Mouse (Mus musculus) adrenal gland, adult 2 months (tissue): Measurements from ENCODE around the gene Spi1. TPM values are rescaled to one million over a fixed set of nuclear protein-coding genes. Genes with fewer than 3 reads are reported as not detected.
A peak's percentile ranks its signal among the peaks of the same experiment; 100 is the strongest.
"Not testable (repeated sequence)": the region's sequence is repeated elsewhere in the genome, so short reads cannot be mapped to it uniquely, and the experiment has no call there.

Experiments
- DNase-seq: peaks from one replicate; pipeline ENCODE4 v3.0.0; 2021
- long read RNA-seq: library from polyadenylated mRNA; stranded (forward); transcript quantifications from one replicate; pipeline ENCODE4 v2.0.0, GENCODE M21; 2021
- polyA plus RNA-seq: library from polyadenylated mRNA; depleted of rRNA; stranded (reverse); fragments of >200 nt; gene quantifications from 2 replicates; pipeline ENCODE4 v1.2.3, GENCODE M21; 2012; rRNA removed
- total RNA-seq, 2 experiments: library from RNA; stranded (reverse); gene quantifications; 2 replicates each; pipeline ENCODE4 v1.2.3; 2021

The Spi1 gene
- total RNA-seq (1 to 10 TPM; 5.0 to 7.1 TPM), polyA plus RNA-seq (17.6 and 21.9 TPM in 2 replicates)
- long read RNA-seq, partial matches to known transcripts: 0 of 3 reads
- long read RNA-seq, other reads (novel, unspliced or antisense): 0 of 3 reads

- no peak for DNase-seq
Observed at GRCm38 (mm10) chr2:91081775-91082695, at the start of gene Spi1. TSS of gene Spi1 (plus strand) at chr2:91082390.

- DNase-seq: no peak
Observed at GRCm38 (mm10) chr2:91033000-91033399, 49.2 kb upstream of the Spi1 start.

GRCm38 (mm10) chr2:91035385-91035784 is 46.8 kb upstream of the Spi1 start, which contains the start of gene Rapsn:
TSS of gene Rapsn (plus strand) at chr2:91035620.
- peak; percentile 80 for DNase-seq

GRCm38 (mm10) chr2:91041786-91042185 is 40.4 kb upstream of the Spi1 start:
- DNase-seq: no peak

- DNase-seq: no peak
Observed at GRCm38 (mm10) chr2:91042651-91043398, 39.4 kb upstream of the Spi1 start.

- no peak for DNase-seq
Observed at GRCm38 (mm10) chr2:91044727-91045126, 37.5 kb upstream of the Spi1 start.

- DNase-seq: not testable (repeated sequence)
Observed at GRCm38 (mm10) chr2:91045805-91046204, 36.4 kb upstream of the Spi1 start.

- no peak for DNase-seq
Observed at GRCm38 (mm10) chr2:91047359-91047758, 34.8 kb upstream of the Spi1 start.

GRCm38 (mm10) chr2:91051917-91052316 is 30.3 kb upstream of the Spi1 start:
- no peak for DNase-seq

GRCm38 (mm10) chr2:91052752-91053151 is 29.4 kb upstream of the Spi1 start:
- DNase-seq: no peak

- no peak for DNase-seq
Observed at GRCm38 (mm10) chr2:91053181-91053933, 28.8 kb upstream of the Spi1 start.

- peak; percentile 98 for DNase-seq
Observed at GRCm38 (mm10) chr2:91053934-91054382, 28.2 kb upstream of the Spi1 start, which contains the start of gene Psmc3. TSS of gene Psmc3 (plus strand) at chr2:91054009.

GRCm38 (mm10) chr2:91058435-91058834 is 23.8 kb upstream of the Spi1 start:
- no peak for DNase-seq

GRCm38 (mm10) chr2:91059376-91059775 is 22.8 kb upstream of the Spi1 start:
- no peak for DNase-seq

GRCm38 (mm10) chr2:91060544-91061355 is 21.4 kb upstream of the Spi1 start:
- no peak for DNase-seq

- DNase-seq: no peak
Observed at GRCm38 (mm10) chr2:91061849-91062481, 20.2 kb upstream of the Spi1 start.

GRCm38 (mm10) chr2:91062779-91063606 is 19.2 kb upstream of the Spi1 start:
- DNase-seq: no peak

- DNase-seq: no peak
Observed at GRCm38 (mm10) chr2:91064211-91064610, 18.0 kb upstream of the Spi1 start.

GRCm38 (mm10) chr2:91065544-91065943 is 16.6 kb upstream of the Spi1 start:
- DNase-seq: peak; percentile 66
